Mouse (Mus musculus) myocyte (in vitro differentiated cells): Measurements from ENCODE around the gene Spp1.

Experiments used
- CEBPB ChIP-seq: IDR thresholded peaks from 2 replicates; pipeline ENCODE4 v1.6.1; 2011; ENCODE audit warnings: mild to moderate bottlenecking, moderate library complexity; ENCODE audit not compliant: poor library complexity, insufficient read depth, severe bottlenecking
- E2F4 ChIP-seq: IDR thresholded peaks from one replicate; pipeline ENCODE4 v1.6.1; 2011; ENCODE audit warnings: mild to moderate bottlenecking, control low read depth, moderate library complexity; ENCODE audit not compliant: insufficient read depth
- MAX ChIP-seq: IDR thresholded peaks from one replicate; pipeline ENCODE4 v1.6.1; 2011; ENCODE audit warnings: low read depth, mild to moderate bottlenecking, control low read depth
- MYOD1 ChIP-seq, 3 experiments: IDR thresholded peaks; one replicate each; pipeline ENCODE4 v1.6.1; 2011; ENCODE audit warnings: control low read depth in 2 of 3, low read depth in 2 of 3, mild to moderate bottlenecking in 2 of 3, moderate library complexity in 1 of 3; ENCODE audit not compliant: insufficient read length in 2 of 3, control insufficient read depth in 1 of 3
- POLR2A ChIP-seq: IDR thresholded peaks from one replicate; pipeline ENCODE4 v1.6.1; 2011; ENCODE audit warnings: low read depth, mild to moderate bottlenecking, control low read depth, moderate library complexity; ENCODE audit not compliant: insufficient read length
- POLR2AphosphoS2 ChIP-seq: IDR thresholded peaks from one replicate; pipeline ENCODE4 v1.6.1; 2011; ENCODE audit warnings: low read depth, control low read depth; ENCODE audit not compliant: insufficient read length
- SRF ChIP-seq: IDR thresholded peaks from one replicate; pipeline ENCODE4 v1.6.1; 2011; ENCODE audit warnings: low read depth; ENCODE audit not compliant: control insufficient read depth, insufficient read length
- TCF12 ChIP-seq: IDR thresholded peaks from one replicate; pipeline ENCODE4 v1.6.1; 2011; ENCODE audit warnings: mild to moderate bottlenecking, control low read depth; ENCODE audit not compliant: poor library complexity, insufficient read depth, severe bottlenecking
- TCF3 ChIP-seq: IDR thresholded peaks from one replicate; pipeline ENCODE4 v1.6.1; 2011; ENCODE audit warnings: low read depth, control low read depth; ENCODE audit not compliant: insufficient read length
- USF1 ChIP-seq: IDR thresholded peaks from one replicate; pipeline ENCODE4 v1.6.1; 2011; ENCODE audit warnings: low read depth, mild to moderate bottlenecking, control low read depth, moderate library complexity

- TF ChIP-seq USF1 (no peak), POLR2A (no peak), POLR2AphosphoS2 (no peak), E2F4 (no peak), MYOD1 (IDR thresholded peaks at IDR 0.05; ENCODE audit: control insufficient read depth in 1 of 3, insufficient read length in 2 of 3, low read depth in 2 of 3) (no peak), TCF12 (no peak), TCF3 (no peak), MAX (no peak), CEBPB (no peak), SRF (no peak)
Observed at GRCm38 (mm10) chr5:104390962-104391361, 44.0 kb upstream of the Spp1 start.
